Mouse (Mus musculus) inflammation-experienced regulatory T-cells (primary cell): ENCODE results near the gene Casc4. TPM values are rescaled to one million over a fixed set of nuclear protein-coding genes. Genes with fewer than 3 reads are reported as not detected.

Experiments
- polyA plus RNA-seq, 2 experiments: library from polyadenylated mRNA; unstranded; fragments of 100-300 nt; shearing (Covaris generic); gene quantifications; one replicate each; pipeline ENCODE4 v1.2.1; 2017

Casc4 gene
- polyA plus RNA-seq, result 1 to 10 TPM; 5.0 to 7.6 TPM

GRCm38 (mm10) chr2:121866632-121867050 is at the start of gene Casc4:
Casc4 (plus strand) TSS chr2:121866970.

GRCm38 (mm10) chr2:121955765-121956223 is 89.0 kb downstream of the Casc4 start, which contains the start of the genes Ctdspl2 and Mageb3:
Ctdspl2 (plus strand) TSS chr2:121956001.
Mageb3 (minus strand) TSS chr2:121956092.

Other genes with a start within 250 kb of the Casc4 start
- 1 to 10 TPM; 2.0 to 3.3 TPM for gene Frmd5, start 59.9 kb upstream of the Casc4 start, polyA plus RNA-seq
- gene Ctdspl2, start 89.0 kb downstream of the Casc4 start, polyA plus RNA-seq, result 10 to 100 TPM; 46.0 to 52.9 TPM
- gene Mageb3, start 89.1 kb downstream of the Casc4 start, polyA plus RNA-seq, result not detected
- gene Eif3j1, start 161.6 kb downstream of the Casc4 start, polyA plus RNA-seq, result 10 to 100 TPM; 11.5 to 16.5 TPM